Mouse (Mus musculus): ENCODE measurements around the gene Gm7951.
"Not testable (repeated sequence)": the region's sequence is repeated elsewhere in the genome, so short reads cannot be mapped to it uniquely, and the experiment has no call there.

DNA sequence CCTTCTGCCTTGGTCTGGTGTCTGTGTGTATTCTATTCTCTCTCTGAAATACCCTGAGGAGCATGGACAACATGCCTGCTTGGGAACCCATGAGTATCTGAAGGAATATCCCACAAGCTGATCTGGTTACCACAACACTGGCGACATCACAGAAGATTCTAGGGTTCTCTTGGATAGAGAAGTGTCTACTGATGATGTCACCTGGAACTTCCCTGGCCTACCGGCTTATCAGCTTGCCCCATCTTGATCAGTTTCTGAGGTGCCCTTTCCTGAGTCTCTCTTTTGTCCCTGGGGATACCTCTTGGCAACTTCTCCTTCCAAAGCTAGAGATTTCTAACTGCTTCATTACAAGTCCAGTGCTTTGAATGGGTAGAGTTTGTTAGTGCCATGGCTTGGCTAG, 45.4 kb upstream of the Gm7951 start, which contains the start of gene Gm17027:
- not testable (repeated sequence) for TF ChIP-seq CTCF (IDR thresholded peaks at IDR 0.05 in 2 of 3, conservative IDR thresholded peaks at IDR 0.05 in 1 of 3; ENCODE audit: control insufficient read depth in 1 of 3, insufficient read depth in 1 of 3, low read depth in 2 of 3, low read length in 3 of 3, poor library complexity in 1 of 3, severe bottlenecking in 1 of 3); POLR2A (IDR thresholded peaks at IDR 0.05; ENCODE audit: control insufficient read depth in 1 of 2, insufficient read depth in 1 of 2, low read depth in 1 of 2, low read length in 2 of 2, poor library complexity in 1 of 2); RCOR1 (IDR thresholded peaks at IDR 0.05; ENCODE audit: low read depth, low read length); TCF12 (IDR thresholded peaks at IDR 0.05; ENCODE audit: low read depth, low read length); JUND (IDR thresholded peaks at IDR 0.05; ENCODE audit: low read depth, low read length); MAFK (IDR thresholded peaks at IDR 0.05; ENCODE audit: borderline replicate concordance, low read depth, low read length)

Data from MEL (cell line).